Mouse (Mus musculus): ENCODE results near the gene Gm21976. TPM values are rescaled to one million over a fixed set of nuclear protein-coding genes. Genes with fewer than 3 reads are reported as not detected.

The Gm21976 gene
- polyA plus RNA-seq, 1 experiment from 2014 or later, result not detected

DNA sequence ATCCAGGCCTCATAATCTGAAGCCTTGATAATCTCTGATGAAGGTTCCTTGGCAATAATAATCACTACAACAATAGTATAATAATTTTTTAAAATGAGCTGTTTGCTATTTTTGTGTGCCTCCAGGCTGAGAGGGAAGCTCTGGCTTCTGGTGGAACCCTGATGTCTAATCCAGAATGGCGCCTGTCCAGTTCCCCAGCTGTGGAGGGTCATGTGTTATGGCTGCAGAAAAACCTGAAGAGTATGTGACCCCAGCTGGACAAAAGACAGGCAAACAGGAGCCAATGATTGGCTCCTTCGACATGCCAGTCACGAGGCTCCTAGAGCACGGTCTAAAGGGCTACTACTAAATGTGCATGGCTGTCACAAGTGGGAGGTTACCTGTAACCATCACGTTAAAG is 60.8 kb downstream of the Gm21976 start:
- no peak overlapping the region for H3K27ac ChIP-seq (ENCODE audit: low read length)
- no peak overlapping the region for H3K4me2 ChIP-seq (replicated peaks; ENCODE audit: low read depth, low read length)
- 74% methylated on average over 5 of the region's 5 CpGs for WGBS
- ATAC-seq (ENCODE audit: low FRiP score, low TSS enrichment), result no peak
- no peaks in the 10 kb centered on the region for H3K4me1 ChIP-seq (ENCODE audit: insufficient read depth, low read length)
- H3K9ac ChIP-seq (replicated peaks; ENCODE audit: low read length), result no peak overlapping the region
- H3K4me3 ChIP-seq (ENCODE audit: low read length), result no peak overlapping the region
- H3K9me3 ChIP-seq (ENCODE audit: low read length), result no peaks in the 10 kb centered on the region
- H3K36me3 ChIP-seq (ENCODE audit: insufficient read depth, low read length), result no peaks in the 10 kb centered on the region
- H3K27me3 ChIP-seq (ENCODE audit: insufficient read depth, low read length), result peaks cover 3% of the 10 kb centered on the region; the same call in 1 of the 2 replicates

DNA sequence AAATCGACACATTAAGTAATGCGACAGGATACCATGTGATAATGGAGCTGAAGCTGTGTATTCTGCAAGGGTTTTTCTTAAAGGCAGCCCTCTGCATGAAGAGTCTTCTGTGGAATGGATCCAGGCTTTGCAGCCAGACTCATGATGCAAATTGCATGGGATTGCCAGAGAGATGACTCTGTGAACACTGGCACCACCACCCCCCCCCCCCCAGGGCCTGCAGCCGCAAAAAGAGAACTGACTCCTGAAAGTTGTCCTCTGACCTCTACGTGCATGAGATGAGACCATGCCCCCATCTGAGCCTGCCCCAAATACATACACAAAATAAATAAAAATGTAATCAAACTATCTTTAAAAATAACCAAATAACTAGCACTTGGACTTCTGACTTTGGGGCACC is 69.8 kb downstream of the Gm21976 start:
- no peak for ATAC-seq (ENCODE audit: low FRiP score, low TSS enrichment)
- H3K27me3 ChIP-seq (ENCODE audit: insufficient read depth, low read length), result peaks cover 57% of the 10 kb centered on the region
- H3K4me1 ChIP-seq (ENCODE audit: insufficient read depth, low read length), result peaks cover 9% of the 10 kb centered on the region

GRCm38 (mm10) chr13:98351527-98351926 is 71.8 kb downstream of the Gm21976 start:
- no peak overlapping the region for H3K27ac ChIP-seq (ENCODE audit: low read length)
- ATAC-seq (ENCODE audit: low FRiP score, low TSS enrichment), result no peak
- no peaks in the 10 kb centered on the region for H3K9me3 ChIP-seq (ENCODE audit: low read length)
- 25% methylated on average over 8 of the region's 8 CpGs for WGBS
- no peak overlapping the region for H3K4me3 ChIP-seq (ENCODE audit: low read length)
- no peaks in the 10 kb centered on the region for H3K36me3 ChIP-seq (ENCODE audit: insufficient read depth, low read length)
- peaks cover 67% of the 10 kb centered on the region for H3K27me3 ChIP-seq (ENCODE audit: insufficient read depth, low read length)
- no peak overlapping the region for H3K4me2 ChIP-seq (replicated peaks; ENCODE audit: low read depth, low read length)
- H3K9ac ChIP-seq (replicated peaks; ENCODE audit: low read length), result no peak overlapping the region
- peaks cover 21% of the 10 kb centered on the region for H3K4me1 ChIP-seq (ENCODE audit: insufficient read depth, low read length)

More for the DNA sequence above, 69.8 kb downstream of the Gm21976 start:
- WGBS, result 82% methylated on average over 4 of the region's 4 CpGs
- H3K9ac ChIP-seq (replicated peaks; ENCODE audit: low read length), result no peak overlapping the region
- H3K36me3 ChIP-seq (ENCODE audit: insufficient read depth, low read length), result no peaks in the 10 kb centered on the region
- H3K9me3 ChIP-seq (ENCODE audit: low read length), result no peaks in the 10 kb centered on the region
- no peak overlapping the region for H3K27ac ChIP-seq (ENCODE audit: low read length)
- no peak overlapping the region for H3K4me2 ChIP-seq (replicated peaks; ENCODE audit: low read depth, low read length)
- H3K4me3 ChIP-seq (ENCODE audit: low read length), result no peak overlapping the region

GRCm38 (mm10) chr13:98352381-98352975 is 72.8 kb downstream of the Gm21976 start:
- no peak overlapping the region for H3K27ac ChIP-seq (ENCODE audit: low read length)
- H3K9me3 ChIP-seq (ENCODE audit: low read length), result no peaks in the 10 kb centered on the region
- no peak for ATAC-seq (ENCODE audit: low FRiP score, low TSS enrichment)
- H3K36me3 ChIP-seq (ENCODE audit: insufficient read depth, low read length), result no peaks in the 10 kb centered on the region
- 12% methylated on average over 14 of the region's 14 CpGs for WGBS
- peaks cover 67% of the 10 kb centered on the region for H3K27me3 ChIP-seq (ENCODE audit: insufficient read depth, low read length)
- no peak overlapping the region for H3K4me3 ChIP-seq (ENCODE audit: low read length)
- no peak overlapping the region for H3K4me2 ChIP-seq (replicated peaks; ENCODE audit: low read depth, low read length)
- H3K4me1 ChIP-seq (ENCODE audit: insufficient read depth, low read length), result peaks cover 21% of the 10 kb centered on the region
- no peak overlapping the region for H3K9ac ChIP-seq (replicated peaks; ENCODE audit: low read length)

- H3K36me3 ChIP-seq (ENCODE audit: insufficient read depth, low read length), result no peaks in the 10 kb centered on the region
- no peak overlapping the region for H3K27ac ChIP-seq (ENCODE audit: low read length)
- H3K4me2 ChIP-seq (replicated peaks; ENCODE audit: low read depth, low read length), result peak overlapping the region; percentile 77
- H3K4me1 ChIP-seq (ENCODE audit: insufficient read depth, low read length), result peaks cover 26% of the 10 kb centered on the region
- H3K4me3 ChIP-seq (ENCODE audit: low read length), result peak overlapping the region; percentile 66
- 2% methylated on average over 13 of the region's 13 CpGs for WGBS
- peak overlapping the region; percentile 54; the same call in 1 of the 2 replicates for H3K9ac ChIP-seq (replicated peaks; ENCODE audit: low read length)
- peak; percentile 13; the same call in 1 of the 2 replicates for ATAC-seq (ENCODE audit: low FRiP score, low TSS enrichment)
- H3K27me3 ChIP-seq (ENCODE audit: insufficient read depth, low read length), result peaks cover 76% of the 10 kb centered on the region
- no peaks in the 10 kb centered on the region for H3K9me3 ChIP-seq (ENCODE audit: low read length)
Measured at GRCm38 (mm10) chr13:98353709-98354089, 74.0 kb downstream of the Gm21976 start.

- peak; percentile 95 for ATAC-seq (ENCODE audit: low FRiP score, low TSS enrichment)
- under 1% methylated on average over 67 of the region's 76 CpGs for WGBS
Measured at GRCm38 (mm10) chr13:98354090-98354801, 74.6 kb downstream of the Gm21976 start, which contains the start of gene Foxd1. Foxd1 (plus strand) TSS chr13:98354242.

DNA sequence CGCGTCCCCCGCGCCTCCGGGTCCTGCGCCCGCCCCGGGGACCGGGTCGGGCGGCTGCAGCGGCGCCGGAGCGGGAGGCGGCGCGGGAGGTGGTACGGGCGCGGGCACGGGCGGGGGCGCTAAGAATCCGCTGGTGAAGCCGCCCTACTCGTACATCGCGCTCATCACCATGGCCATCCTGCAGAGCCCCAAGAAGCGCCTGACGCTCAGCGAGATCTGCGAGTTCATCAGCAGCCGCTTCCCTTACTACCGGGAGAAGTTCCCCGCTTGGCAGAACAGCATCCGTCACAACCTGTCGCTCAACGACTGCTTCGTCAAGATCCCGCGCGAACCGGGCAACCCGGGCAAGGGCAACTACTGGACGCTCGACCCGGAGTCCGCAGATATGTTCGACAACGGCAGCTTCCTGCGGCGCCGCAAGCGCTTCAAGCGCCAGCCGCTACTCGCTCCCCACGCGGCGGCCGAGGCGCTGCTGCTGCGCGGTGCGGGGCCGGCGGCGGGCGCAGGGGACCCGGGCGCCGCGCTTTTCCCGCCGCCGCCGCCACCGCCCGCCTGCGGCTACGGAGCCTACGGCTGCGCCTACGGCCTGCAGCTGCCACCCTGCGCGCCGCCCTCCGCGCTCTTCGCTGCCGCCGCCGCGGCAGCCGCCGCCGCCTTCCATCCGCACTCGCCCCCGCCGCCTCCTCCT is 75.3 kb downstream of the Gm21976 start:
- peak overlapping the region; percentile 75 for H3K27ac ChIP-seq (ENCODE audit: low read length)
- H3K36me3 ChIP-seq (ENCODE audit: insufficient read depth, low read length), result no peaks in the 10 kb centered on the region
- WGBS, result under 1% methylated on average over 95 of the region's 102 CpGs
- peak overlapping the region; percentile 66 for H3K4me3 ChIP-seq (ENCODE audit: low read length)
- peaks cover 76% of the 10 kb centered on the region for H3K27me3 ChIP-seq (ENCODE audit: insufficient read depth, low read length)
- no peaks in the 10 kb centered on the region for H3K9me3 ChIP-seq (ENCODE audit: low read length)
- H3K4me1 ChIP-seq (ENCODE audit: insufficient read depth, low read length), result peaks cover 34% of the 10 kb centered on the region
- peak overlapping the region; percentile 84 for H3K9ac ChIP-seq (replicated peaks; ENCODE audit: low read length)
- peak overlapping the region; percentile 77 for H3K4me2 ChIP-seq (replicated peaks; ENCODE audit: low read depth, low read length)
- peak; percentile 18 for ATAC-seq (ENCODE audit: low FRiP score, low TSS enrichment)

More at GRCm38 (mm10) chr13:98354090-98354801, 74.6 kb downstream of the Gm21976 start, which contains the start of gene Foxd1:
- Histone ChIP-seq H3K9ac (replicated peaks; ENCODE audit: low read length) (peak within 1 kb of the TSS; percentile 84), H3K4me2 (replicated peaks; ENCODE audit: low read depth, low read length) (peak within 1 kb of the TSS; percentile 77), H3K27me3 (ENCODE audit: insufficient read depth, low read length) (peaks cover 76% of the 10 kb centered on the region), H3K4me3 (ENCODE audit: low read length) (peak within 1 kb of the TSS; percentile 66), H3K4me1 (ENCODE audit: insufficient read depth, low read length) (peaks cover 29% of the 10 kb centered on the region), H3K9me3 (ENCODE audit: low read length) (no peaks in the 10 kb centered on the region), H3K36me3 (ENCODE audit: insufficient read depth, low read length) (no peaks in the 10 kb centered on the region), H3K27ac (ENCODE audit: low read length) (peak within 1 kb of the TSS; percentile 75)

GRCm38 (mm10) chr13:98355559-98356111 is 75.9 kb downstream of the Gm21976 start:
- H3K36me3 ChIP-seq (ENCODE audit: insufficient read depth, low read length), result no peaks in the 10 kb centered on the region
- H3K4me2 ChIP-seq (replicated peaks; ENCODE audit: low read depth, low read length), result peak overlapping the region; percentile 77
- peak overlapping the region; percentile 66 for H3K4me3 ChIP-seq (ENCODE audit: low read length)
- H3K27me3 ChIP-seq (ENCODE audit: insufficient read depth, low read length), result peaks cover 76% of the 10 kb centered on the region
- peaks cover 36% of the 10 kb centered on the region for H3K4me1 ChIP-seq (ENCODE audit: insufficient read depth, low read length)
- WGBS, result 0% methylated on average over 50 of the region's 81 CpGs
- peak overlapping the region; percentile 84 for H3K9ac ChIP-seq (replicated peaks; ENCODE audit: low read length)
- H3K27ac ChIP-seq (ENCODE audit: low read length), result peak overlapping the region; percentile 75; the same call in 1 of the 2 replicates
- ATAC-seq (ENCODE audit: low FRiP score, low TSS enrichment), result no peak
- H3K9me3 ChIP-seq (ENCODE audit: low read length), result no peaks in the 10 kb centered on the region

DNA sequence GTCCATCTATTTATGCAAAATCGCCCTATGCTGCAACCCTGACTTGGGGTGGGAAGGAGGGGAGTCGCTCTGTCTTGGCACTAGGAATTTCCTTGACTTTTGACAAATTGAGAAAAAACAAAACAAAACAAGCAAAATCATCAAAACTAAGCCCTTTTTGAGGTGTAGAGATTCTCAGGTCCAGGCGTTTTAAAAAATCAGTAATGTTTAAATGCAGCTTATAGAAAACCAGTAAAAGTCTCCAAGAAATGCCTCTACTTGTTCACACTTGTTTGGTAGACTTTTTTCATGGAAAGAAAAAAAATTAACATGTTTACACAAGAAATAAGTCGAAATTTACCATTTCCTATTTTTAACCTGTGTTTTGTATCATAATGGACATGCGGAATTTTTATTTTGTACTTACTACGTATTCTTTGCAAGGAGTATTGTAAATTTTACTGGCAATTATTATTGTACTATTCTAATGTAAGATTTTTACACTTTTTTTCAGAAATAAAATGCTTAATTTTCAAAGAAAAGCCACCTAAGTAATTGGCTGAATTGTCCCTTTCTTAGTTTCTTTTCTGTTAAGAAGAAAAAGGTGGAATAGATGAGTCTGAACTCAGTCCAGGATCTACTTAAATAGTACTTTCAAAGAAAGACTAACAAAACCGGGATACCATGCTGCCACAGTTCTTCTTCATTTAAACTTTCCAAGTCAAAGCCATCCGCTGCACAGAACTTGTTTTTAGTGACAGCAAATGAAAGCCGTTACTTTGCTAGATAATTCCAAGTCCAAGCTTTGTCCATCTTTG is 76.7 kb downstream of the Gm21976 start:
- peak overlapping the region; percentile 56; the same call in 1 of the 2 replicates for H3K27ac ChIP-seq (ENCODE audit: low read length)
- no peaks in the 10 kb centered on the region for H3K36me3 ChIP-seq (ENCODE audit: insufficient read depth, low read length)
- no peak for ATAC-seq (ENCODE audit: low FRiP score, low TSS enrichment)
- WGBS, result 12% methylated on average over 9 of the region's 9 CpGs
- peak overlapping the region; percentile 77 for H3K4me2 ChIP-seq (replicated peaks; ENCODE audit: low read depth, low read length)
- H3K27me3 ChIP-seq (ENCODE audit: insufficient read depth, low read length), result peaks cover 76% of the 10 kb centered on the region
- H3K4me1 ChIP-seq (ENCODE audit: insufficient read depth, low read length), result peaks cover 39% of the 10 kb centered on the region
- no peaks in the 10 kb centered on the region for H3K9me3 ChIP-seq (ENCODE audit: low read length)
- H3K9ac ChIP-seq (replicated peaks; ENCODE audit: low read length), result peak overlapping the region; percentile 84
- peak overlapping the region; percentile 66 for H3K4me3 ChIP-seq (ENCODE audit: low read length)

All from kidney, embryonic 16.5 days (tissue).